Mouse (Mus musculus): ENCODE results near the gene Vps26c.
"Not testable (repeated sequence)": the region's sequence is repeated elsewhere in the genome, so short reads cannot be mapped to it uniquely, and the experiment has no call there.

Vps26c gene

DNA sequence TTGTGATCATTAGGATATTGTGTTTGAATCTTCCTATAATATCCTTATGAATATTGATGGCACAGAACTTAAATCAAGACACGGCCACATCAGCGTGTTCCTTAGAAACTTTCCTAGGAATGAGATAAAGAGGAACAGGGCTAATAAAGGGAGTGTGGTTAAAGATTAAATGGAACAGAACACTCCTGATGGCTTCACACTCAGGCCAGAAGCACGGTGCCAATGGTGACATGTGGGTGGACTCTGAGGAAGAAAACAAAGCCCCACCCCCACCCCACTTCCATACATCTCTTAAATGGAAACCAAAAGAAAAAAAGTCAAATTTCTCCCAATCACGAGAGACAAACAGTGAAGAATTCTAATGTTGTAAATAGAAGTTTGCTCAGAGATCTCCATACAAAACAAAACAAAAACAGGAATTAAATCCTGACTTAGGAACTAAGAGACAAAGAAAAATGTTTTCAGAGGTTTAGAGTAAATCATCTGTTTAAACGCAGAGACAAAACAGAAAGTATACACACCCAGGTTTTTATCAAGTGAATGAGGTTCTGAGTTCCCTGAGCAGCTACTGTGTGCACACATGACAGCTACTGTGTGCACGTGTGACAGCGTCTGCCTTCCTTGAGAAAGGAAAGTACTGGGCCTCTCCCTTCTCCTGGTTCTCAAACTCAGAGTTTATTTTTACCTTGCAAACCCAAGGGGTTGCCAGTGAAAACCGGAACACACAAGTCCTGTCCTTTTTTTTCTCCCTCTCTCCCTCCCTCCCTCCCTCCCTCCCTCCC is 19.3 kb upstream of the Vps26c start:
- no peak for DNase-seq (ENCODE audit: low read depth, low spot score)

DNA sequence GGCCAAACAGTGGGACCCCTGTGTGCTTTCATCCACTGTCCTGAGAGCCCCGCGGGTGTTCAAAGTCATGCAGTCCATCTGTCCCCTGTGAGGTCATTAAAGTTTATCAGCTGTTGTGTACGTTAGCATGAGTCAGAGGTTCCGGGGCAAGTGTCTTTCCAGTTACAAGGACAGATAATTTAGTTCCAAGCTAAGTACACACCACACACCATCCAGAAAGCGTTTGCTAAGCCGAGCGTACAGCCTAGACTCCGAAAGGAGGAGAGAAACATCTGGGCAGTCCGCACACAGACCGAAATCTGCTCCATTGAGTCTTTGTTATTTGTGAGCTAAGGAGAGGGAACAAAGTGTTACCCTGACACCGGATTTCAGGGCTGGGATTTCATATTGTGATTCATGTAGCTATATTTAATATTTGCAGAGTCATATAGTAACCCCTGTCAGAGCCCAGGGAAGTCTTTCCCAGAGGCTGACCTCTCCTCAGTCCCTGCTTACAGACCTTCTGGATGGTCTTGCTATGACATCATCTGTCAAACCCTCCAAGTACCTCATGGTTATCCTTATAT is 18.0 kb upstream of the Vps26c start:
- peak; percentile 16 for DNase-seq (ENCODE audit: low read depth, low spot score)

DNA sequence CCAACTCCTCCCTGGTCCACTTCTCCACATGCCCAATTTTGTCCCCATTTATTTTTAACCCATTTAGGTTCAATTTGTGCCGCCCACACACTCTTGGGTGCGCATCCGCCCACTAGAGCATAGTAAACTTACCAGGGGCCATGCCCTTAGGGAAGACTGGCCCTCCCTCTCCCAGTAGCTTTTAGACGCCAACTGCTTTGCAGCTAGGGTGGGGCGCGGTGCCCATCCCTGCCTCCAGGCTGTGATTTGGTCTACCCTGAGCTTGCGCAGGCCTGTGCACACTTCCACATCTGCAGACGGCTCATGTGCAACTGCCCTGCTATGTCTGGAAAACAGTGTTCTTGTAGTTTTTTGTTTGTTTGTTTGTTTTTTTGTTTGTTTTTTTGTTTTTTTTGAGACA is 16.3 kb upstream of the Vps26c start:
- no peak for DNase-seq (ENCODE audit: low read depth, low spot score)

DNA sequence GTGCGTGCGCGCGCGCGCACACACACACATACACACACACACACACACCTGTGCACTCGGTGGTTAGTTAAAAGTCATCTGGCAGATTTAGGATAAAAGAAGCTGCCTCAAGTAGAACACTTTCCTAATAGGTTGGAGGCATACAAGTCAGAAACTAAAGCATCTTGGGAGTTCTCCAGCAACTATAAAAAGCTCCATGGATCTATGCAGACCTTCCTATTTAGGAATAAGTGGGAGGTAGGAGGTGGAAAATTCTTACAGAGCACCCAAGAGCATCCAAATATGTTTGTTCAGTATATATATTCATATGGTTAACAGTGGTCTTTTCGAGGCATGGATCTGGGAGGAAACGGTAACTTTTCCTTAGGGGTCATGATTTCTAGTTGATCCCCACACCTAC is 13.5 kb upstream of the Vps26c start:
- DNase-seq (ENCODE audit: low read depth, low spot score), result no peak

DNA sequence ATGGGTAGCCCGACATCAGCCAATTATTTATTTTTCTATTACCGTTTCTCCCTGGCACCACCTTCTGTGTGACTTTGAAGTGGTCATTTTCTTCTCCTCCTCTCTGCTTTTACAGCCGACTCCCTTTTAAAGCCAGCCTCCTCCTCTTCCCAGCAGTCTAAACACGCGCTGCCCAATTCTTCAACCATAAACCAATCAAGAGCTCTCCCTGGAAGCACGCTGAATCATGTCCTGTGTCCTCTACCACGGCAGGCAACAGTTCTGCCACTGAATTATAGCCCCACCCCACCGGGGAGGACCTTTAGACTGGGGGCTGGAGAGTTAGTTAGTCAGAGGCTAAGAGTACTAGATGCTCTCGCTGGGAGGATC is 10.5 kb upstream of the Vps26c start:
- DNase-seq (ENCODE audit: low read depth, low spot score), result peak; percentile 33

DNA sequence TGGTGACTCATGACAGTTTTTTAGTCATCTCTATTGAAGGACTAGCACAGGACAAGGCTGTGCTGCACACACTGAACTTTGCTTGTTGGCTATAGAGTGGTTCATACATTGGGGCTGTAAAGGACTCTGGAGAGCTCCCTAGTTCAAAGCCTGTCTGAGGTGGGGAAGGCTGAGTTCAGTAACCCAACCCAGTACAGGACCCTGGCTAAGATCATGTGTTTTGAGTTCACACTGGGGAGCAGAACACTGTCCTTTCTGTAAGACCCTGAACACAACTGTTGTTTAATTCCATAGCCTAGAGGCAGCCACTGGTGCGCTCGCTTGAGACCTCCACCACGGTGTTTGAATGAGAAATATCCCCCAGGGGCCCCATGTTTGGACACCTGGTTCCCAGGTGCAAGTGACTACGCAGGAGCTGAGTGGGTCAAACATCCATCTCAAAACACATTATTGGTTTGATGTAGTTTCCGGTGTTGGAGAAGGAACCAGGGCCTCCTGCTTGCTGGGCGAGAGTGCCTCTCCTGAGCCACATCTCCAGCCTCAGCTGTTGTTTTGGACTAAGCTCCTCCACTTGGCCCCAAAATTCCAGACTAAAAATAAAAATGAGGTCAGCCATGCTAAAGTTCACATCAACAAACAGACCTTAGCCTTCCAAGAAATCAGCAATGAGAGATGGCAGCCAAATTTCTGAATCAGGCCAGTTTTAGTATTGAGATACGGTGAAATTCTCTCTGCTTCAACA is 10.0 kb upstream of the Vps26c start:
- peak; percentile 33 for DNase-seq (ENCODE audit: low read depth, low spot score)

DNA sequence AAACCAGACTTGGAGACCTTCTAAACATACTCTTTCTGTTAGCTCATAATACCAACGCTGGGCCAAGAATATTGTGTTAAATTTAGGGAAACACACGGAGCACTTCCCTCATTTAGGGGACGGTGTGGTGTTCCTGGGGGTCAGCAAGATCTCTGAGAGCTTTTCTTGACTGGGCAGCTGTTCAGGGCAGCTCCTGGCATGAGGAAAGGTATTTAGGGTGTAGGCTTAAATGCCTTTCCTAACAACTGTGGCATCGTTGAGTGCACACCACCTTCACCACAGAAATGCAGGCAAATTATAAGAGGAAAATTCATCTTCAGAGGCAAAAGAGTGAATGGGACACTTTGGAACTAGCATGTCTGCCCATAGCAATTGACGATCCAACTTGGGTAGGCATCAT is 9.1 kb upstream of the Vps26c start:
- no peak for DNase-seq (ENCODE audit: low read depth, low spot score)

DNA sequence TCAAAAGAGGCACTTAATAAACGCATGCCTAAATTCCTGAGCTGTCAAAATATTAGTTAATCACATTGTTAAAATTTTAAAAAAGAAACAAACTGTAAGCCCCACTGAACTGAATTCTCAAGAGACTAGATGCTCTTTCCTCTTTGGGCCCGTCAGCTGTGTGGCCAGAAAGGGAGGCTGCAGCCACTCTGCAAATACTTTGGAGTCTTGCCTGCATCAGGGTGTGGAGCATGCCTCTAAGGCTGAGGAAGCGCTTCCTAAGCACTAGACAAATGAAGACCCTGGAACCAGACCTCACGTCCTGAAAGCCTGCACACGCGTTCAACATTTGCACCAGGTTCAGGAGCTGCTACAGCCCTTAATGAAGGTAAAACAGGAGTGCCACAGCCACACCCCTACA is 7.0 kb upstream of the Vps26c start:
- no peak for DNase-seq (ENCODE audit: low read depth, low spot score)

DNA sequence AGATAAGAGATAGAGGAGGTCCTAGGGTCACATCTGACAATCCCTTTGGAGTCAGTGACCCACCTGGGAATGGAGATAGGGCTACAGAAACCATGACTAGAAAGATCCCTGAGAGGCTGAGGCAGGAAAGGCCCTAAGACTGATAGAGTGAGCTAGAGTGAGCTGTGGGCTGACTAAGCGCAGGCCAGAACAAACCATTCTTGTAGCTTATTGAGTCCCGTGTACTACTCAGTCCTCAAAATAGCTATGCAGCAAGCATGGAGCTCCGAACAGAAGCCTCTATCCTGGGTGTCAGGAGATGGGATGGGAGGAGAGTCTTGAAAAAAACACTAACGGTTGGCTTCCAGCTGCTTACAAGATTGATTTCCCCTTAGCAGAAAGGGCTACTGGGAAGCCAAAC is 4.6 kb upstream of the Vps26c start:
- DNase-seq (ENCODE audit: low read depth, low spot score), result no peak

DNA sequence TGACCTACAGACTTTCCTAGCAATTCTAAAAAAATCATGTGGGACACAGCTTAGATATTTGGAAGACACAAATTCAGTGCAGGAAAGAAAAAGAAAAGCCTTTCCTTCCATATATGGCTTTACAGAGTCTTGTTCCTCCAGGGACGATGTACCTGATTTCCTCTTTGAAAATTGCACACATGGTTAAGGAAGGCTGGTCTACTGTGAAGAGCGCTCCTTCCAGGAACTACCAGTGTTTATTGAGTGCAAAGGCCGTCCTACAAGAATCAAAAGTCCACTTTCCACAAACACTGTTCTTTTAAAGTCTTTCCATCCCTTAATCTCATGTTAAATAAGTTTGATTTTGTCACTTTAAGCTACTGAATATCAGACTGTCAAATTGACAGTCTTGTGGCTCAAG is 916 bp upstream of the Vps26c start:
- DNase-seq (ENCODE audit: low read depth, low spot score), result peak; percentile 27

DNA sequence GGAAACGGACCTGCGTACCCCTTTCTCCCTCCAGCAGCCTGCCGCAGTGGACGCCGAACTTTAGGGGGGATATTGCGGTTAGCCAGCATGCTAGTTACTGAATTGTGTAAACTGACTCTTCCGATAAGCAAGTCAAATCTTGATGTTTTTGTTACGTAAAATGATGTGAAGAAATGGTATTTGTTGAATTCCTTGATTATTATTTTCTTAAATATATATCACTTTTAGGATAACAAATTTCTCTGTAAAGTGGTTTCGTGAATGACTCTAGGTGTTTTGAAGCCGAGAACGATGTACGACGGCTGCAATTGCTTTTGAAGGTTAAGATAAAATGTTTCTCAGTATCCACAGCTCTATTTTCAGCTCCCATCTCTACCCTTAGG is 513 bp upstream of the Vps26c start:
- DNase-seq (ENCODE audit: low read depth, low spot score), result no peak

DNA sequence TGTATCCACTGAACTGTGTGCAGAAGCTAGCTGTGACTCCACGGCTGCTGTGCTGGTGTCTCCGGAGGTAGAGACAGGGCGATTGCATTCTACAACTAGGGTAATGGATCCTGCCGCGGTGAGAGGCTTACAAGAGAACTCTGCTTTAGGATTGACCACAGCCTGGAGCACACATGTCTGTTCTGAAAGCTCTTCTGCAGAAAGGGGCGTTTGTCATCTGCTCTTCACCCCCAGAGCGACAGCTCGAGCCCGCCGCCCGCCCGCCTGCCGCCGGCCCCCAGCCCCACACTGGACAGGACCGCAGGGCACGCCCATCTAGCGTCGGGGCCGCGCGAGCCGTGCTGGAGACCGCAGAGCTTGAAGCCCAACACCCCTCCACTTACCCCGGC is 681 bp downstream of the Vps26c start:
- DNase-seq (ENCODE audit: low read depth, low spot score), result peak; percentile 68

DNA sequence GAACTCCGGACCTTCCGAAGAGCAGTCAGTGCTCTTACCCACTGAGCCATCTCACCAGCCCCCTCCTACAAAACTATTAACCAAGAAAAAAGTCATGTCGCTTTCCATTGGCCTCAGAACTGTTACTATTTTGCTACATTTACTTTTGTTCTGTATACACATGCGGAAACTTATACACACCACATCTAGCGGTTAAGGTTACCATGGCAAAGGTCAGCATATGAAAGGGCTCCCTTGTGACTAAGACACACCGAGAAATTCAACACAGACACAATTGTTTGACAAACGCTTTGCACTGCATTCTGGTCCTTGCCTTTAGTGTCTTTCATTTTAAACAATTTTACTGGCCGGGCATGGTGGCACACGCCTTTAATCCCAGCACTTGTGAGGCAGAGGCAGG is 1.9 kb downstream of the Vps26c start:
- DNase-seq (ENCODE audit: low read depth, low spot score), result peak; percentile 21

DNA sequence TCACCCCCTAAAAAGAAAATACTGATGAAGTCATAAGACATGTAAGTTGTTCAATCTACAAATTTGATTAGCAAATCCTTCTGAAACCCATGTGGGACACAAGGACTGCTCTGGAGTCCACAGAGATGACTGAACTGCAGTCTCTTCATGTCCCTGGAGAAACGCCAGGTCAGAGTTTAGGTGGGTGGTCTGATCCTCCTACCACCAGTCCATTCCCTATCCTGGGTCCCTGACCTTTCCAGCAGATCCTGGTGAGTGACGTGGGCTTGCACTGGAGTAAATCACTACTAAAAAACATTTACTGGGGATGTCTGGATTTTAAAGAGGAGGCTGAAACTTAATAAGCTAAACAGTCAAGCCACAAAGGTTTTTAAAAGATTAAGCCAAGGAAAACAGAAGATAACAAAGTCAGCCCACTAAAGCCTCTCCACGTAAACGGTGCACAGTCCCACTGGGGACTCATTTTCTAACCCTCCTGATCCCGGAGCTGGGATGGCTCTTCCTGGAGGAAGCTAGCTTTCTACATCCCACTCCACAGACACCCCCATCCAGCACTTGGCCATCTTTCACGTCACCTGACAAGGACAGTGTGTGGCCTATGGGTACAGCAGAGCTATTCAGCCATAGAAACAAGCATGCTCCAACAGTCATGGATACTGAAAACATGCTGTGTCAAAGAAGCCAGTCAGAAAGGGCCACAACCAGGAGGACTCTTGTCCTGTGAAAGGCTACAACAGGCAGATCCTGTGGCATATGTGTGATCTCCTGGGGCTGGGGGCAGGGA is 2.8 kb downstream of the Vps26c start:
- peak; percentile 20 for DNase-seq (ENCODE audit: low read depth, low spot score)

DNA sequence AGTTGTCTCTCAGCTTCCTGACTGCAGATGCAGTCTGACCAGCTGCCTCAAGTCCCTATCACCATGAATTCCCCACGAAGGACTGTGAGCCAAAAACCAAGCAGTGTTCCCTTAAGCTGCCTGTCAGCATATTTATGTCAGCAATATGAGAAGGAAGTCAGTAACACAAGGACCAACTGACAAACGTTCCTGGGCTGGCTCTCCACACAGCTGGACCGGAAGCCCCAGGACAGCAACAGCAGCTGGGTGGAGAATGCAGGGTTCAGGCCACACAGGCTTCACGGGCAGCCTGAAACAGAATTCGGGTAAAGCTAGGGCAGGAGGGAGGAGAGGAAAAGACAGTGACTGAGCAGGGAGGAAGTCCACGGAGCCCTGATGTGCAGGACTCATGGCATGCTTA is 7.6 kb downstream of the Vps26c start:
- no peak for DNase-seq (ENCODE audit: low read depth, low spot score)

DNA sequence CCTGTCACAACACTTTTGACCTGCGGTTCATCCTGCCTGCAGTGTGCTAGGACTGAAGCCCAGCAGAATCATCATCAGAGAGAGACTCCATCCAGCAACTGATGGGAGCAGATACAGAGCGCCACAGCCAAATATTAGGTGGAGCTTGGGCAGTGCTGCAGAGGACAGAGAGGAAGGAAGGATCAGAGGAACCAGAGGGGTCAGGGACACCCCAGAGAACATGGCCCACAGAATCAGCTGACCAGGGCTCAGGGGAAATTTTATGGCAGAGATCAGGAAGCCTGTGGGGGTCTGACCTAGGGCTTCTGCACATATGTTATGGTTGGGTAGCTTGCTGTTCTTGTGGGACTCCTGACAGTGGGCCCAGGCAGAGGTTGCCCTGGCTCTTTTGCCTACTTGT is 9.0 kb downstream of the Vps26c start:
- no peak for DNase-seq (ENCODE audit: low read depth, low spot score)

DNA sequence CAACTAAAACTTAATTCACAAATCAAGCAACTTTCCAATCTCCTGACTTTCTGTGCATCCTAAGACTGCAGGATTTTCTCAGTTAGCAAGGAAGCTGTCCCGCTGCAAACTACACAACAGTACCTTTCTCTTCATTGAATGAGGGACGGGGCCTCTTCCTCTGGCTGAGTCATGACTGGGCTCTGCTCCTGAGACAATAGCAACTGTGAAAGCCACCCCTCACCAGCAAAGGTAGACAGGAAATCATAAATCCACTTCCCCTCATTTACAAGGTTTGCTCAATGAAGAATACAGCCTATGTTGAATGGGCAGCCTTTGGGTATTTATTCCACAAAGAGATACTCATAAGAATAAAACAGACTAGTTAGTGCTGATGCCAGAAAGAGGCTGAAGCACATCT is 16.6 kb downstream of the Vps26c start:
- peak; percentile 78 for DNase-seq (ENCODE audit: low read depth, low spot score)

DNA sequence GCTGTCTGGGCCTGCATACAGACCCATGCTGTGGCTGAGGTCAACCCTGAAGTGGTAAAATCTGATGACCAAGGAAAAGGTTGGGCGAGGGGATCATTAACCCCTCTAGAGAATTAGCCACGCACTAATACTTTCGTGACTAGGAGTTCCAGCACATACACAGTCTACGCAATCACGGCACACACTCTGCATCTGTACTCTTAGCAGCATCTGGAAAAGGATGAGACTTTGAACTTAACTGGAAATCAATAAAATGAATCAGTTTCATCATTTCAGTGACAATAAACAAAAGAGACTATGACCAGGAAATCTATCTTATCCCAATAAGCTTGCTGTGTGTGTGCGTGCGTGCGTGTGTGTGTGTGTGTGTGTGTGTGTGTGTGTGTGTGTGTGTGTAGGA is 17.9 kb downstream of the Vps26c start:
- no peak for DNase-seq (ENCODE audit: low read depth, low spot score)

DNA sequence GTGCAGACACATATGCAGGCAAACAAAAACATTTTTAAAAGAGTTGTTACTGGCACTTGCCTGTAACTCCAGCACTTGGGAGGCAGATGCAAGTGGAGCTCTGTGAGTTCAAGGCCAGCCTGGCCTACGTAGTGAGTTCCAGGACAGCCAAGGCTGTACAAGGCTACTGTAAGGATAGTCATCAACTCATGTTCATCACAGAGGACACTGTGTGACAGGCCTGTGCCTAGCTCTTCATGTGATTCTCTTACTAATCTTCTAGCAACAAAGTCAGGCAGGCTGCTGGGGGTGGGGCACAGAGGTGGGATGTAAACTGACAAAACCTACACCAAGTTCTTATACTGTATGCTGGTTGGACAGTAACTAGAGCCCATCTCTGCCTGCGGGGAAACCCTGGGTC is 19.6 kb downstream of the Vps26c start:
- no peak for DNase-seq (ENCODE audit: low read depth, low spot score)

DNA sequence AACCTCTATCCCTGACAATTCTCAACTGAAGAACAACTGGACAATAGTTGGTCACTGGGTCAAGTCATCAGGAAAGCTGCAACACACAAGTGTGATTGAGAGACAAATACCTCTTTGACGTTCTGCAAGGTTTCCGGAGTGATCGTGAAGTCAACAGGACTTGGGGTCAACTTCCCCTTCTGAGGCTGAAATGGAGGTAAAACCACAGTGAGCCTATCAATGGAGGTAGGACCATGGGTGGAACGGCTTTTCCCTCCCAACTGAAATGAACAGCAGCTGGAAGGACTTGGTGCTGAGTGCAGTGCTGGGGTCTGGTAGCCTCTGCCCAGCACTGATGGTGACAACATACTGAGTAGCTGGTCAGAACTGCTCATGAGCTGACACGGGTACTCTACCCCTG is 22.4 kb downstream of the Vps26c start:
- DNase-seq (ENCODE audit: low read depth, low spot score), result no peak

DNA sequence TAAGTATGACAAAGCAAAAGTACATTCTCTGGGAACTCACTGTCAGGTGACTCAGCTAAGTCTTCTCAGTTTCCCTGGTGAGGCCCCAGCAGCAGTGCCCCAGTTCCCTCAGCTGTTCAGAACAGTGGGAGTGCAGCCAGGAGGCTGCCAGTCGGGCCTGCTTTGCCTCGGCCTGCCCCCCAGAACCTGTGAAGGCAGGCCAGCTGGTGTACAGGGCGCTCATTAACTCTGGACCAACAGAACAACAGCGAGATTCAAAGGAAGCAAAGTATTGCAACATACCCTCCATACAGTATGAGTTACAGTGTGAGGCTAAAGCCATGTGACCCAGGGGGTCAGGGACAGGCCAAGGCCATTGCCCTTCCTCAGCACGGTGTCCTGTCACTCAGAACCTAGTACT is 28.7 kb downstream of the Vps26c start:
- peak; percentile 67 for DNase-seq (ENCODE audit: low read depth, low spot score)

DNA sequence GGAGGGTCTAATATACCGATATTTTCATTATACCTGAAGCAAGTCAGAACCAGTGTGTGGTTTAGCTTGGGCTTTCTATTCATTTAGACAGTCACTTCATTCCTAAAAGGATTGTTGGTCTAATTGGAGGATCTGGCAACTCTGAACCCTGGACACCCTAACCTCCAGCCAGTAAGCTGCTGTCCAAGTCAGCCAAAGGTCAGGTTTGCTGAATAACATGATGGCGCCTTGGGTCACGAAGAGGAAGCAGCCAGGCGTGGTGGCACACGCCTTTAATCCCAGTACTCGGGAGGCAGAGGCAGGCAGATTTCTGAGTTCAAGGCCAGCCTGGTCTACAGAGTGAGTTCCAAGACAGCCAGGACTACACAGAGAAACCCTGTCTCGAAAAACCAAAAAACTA is 29.5 kb downstream of the Vps26c start:
- not testable (repeated sequence) for DNase-seq (ENCODE audit: low read depth, low spot score)
